In genomic region chr8:76901430-76902204, GRCm38 (mm10) we compare ENCODE assay signal across 8 mouse cellular contexts. TPM values are rescaled to one million over a fixed set of nuclear protein-coding genes. Genes with fewer than 3 reads are reported as not detected.
A peak's percentile ranks its signal among the peaks of the same experiment; 100 is the strongest.
DNase-seq lines count a peak whose midpoint lies in the region; ATAC-seq and TF ChIP-seq lines count a peak whose summit lies in the region.

No protein-coding gene starts in this region.

- peak; percentile 72 to 89 for TF ChIP-seq POLR2A in MEL (IDR thresholded peaks at IDR 0.05; ENCODE audit: control insufficient read depth in 1 of 2, insufficient read depth in 1 of 2, low read depth in 1 of 2, low read length in 2 of 2, poor library complexity in 1 of 2)
- peak; percentile 92 for TF ChIP-seq POLR2A in cerebellum, adult 2 months (IDR thresholded peaks at IDR 0.05; ENCODE audit: borderline replicate concordance, insufficient read depth, low read length)
- peak; percentile 99 for TF ChIP-seq POLR2A in lung, adult 2 months (IDR thresholded peaks at IDR 0.05; ENCODE audit: borderline replicate concordance, extremely low read depth, low read depth, low read length)

- H3K4me2 ChIP-seq in neural tube, embryonic 15.5 days = peak overlapping the region; percentile 100

- TF ChIP-seq RAD21 in MEL (IDR thresholded peaks at IDR 0.05; ENCODE audit: low read depth, low read length) = no peak

- TF ChIP-seq CTCF in MEL (IDR thresholded peaks at IDR 0.05 in 2 of 3, conservative IDR thresholded peaks at IDR 0.05 in 1 of 3; ENCODE audit: control insufficient read depth in 1 of 3, insufficient read depth in 1 of 3, low read depth in 2 of 3, low read length in 3 of 3, poor library complexity in 1 of 3, severe bottlenecking in 1 of 3) = no peak
- no peak for TF ChIP-seq CTCF in cerebellum, adult 2 months (IDR thresholded peaks at IDR 0.05; ENCODE audit: borderline replicate concordance, insufficient read depth, low read depth, low read length)
- no peak for TF ChIP-seq CTCF in layer of hippocampus, adult 2 months (conservative IDR thresholded peaks at IDR 0.05)
- no peak for TF ChIP-seq CTCF in lung, adult 2 months (IDR thresholded peaks at IDR 0.05; ENCODE audit: insufficient read depth, low read length)

- H3K27me3 ChIP-seq in MEL (ENCODE audit: control insufficient read depth in 1 of 2, insufficient read depth in 2 of 2, low read length in 2 of 2) = no peaks in the 10 kb centered on the region; a peak in 1 of 4 replicates
- no peaks in the 10 kb centered on the region for H3K27me3 ChIP-seq in cerebellum, adult 2 months (ENCODE audit: control insufficient read depth, insufficient read depth, low read length)
- peaks cover 18% of the 10 kb centered on the region for H3K27me3 ChIP-seq in neural tube, embryonic 15.5 days (replicated peaks)

- peak overlapping the region; percentile 71 for H3K9ac ChIP-seq in MEL (ENCODE audit: control insufficient read depth, low read depth, low read length, poor library complexity, severe bottlenecking)
- H3K9ac ChIP-seq in neural tube, embryonic 15.5 days (replicated peaks) = peak overlapping the region; percentile 62

- H3K4me1 ChIP-seq in MEL (ENCODE audit: control insufficient read depth in 1 of 2, insufficient read depth in 2 of 2, low read length in 2 of 2) = peaks cover 0 to 3% of the 10 kb centered on the region in 2 experiments; a peak in 2 of 4 replicates
- no peaks in the 10 kb centered on the region for H3K4me1 ChIP-seq in cerebellum, adult 2 months (ENCODE audit: control insufficient read depth, insufficient read depth, low read length)
- H3K4me1 ChIP-seq in lung, adult 2 months (ENCODE audit: control insufficient read depth, insufficient read depth, low read length) = 0 out of 2 replicates have a peak, but pooled peaks cover 2% of the 10 kb centered on the region
- peaks cover 35% of the 10 kb centered on the region for H3K4me1 ChIP-seq in neural tube, embryonic 15.5 days

- TF ChIP-seq EP300 in MEL (IDR thresholded peaks at IDR 0.05; ENCODE audit: low read depth in 1 of 2, low read length in 2 of 2) = no peak

- no peak overlapping the region for H3K27ac ChIP-seq in MEL (ENCODE audit: control insufficient read depth, low read depth, low read length)
- H3K27ac ChIP-seq in cerebellum, adult 2 months (ENCODE audit: insufficient read depth, low read length) = peak overlapping the region; percentile 39
- peak overlapping the region; percentile 99 for H3K27ac ChIP-seq in layer of hippocampus, adult 2 months
- no peak overlapping the region for H3K27ac ChIP-seq in neural tube, embryonic 15.5 days (replicated peaks)

- H3K36me3 ChIP-seq in MEL (ENCODE audit: control insufficient read depth in 1 of 2, insufficient read depth in 2 of 2, low read length in 2 of 2) = peaks cover 0 to 8% of the 10 kb centered on the region in 2 experiments; a peak in 2 of 4 replicates
- H3K36me3 ChIP-seq in neural tube, embryonic 15.5 days = no peaks in the 10 kb centered on the region

- H3K79me2 ChIP-seq in MEL (ENCODE audit: control insufficient read depth, insufficient read depth, low read length, poor library complexity) = no peaks in the 10 kb centered on the region

- peak; percentile 93 for ATAC-seq in neural tube, embryonic 15.5 days (ENCODE audit: low FRiP score)

- H3K4me3 ChIP-seq in MEL (ENCODE audit: control insufficient read depth in 1 of 2, insufficient read depth in 1 of 2, low read depth in 2 of 2, low read length in 2 of 2) = peak overlapping the region; percentile 72 to 81
- H3K4me3 ChIP-seq in cerebellum, adult 2 months (replicated peaks; ENCODE audit: insufficient read depth, low read depth, low read length) = peak overlapping the region; percentile 80
- H3K4me3 ChIP-seq in layer of hippocampus, adult 2 months = peak overlapping the region; percentile 66
- H3K4me3 ChIP-seq in lung, adult 2 months (replicated peaks; ENCODE audit: extremely low read depth, low read depth, low read length) = peak overlapping the region; percentile 93
- H3K4me3 ChIP-seq in neural tube, embryonic 15.5 days (replicated peaks) = peak overlapping the region; percentile 69

- no peaks in the 10 kb centered on the region for H3K9me3 ChIP-seq in MEL (replicated peaks; ENCODE audit: insufficient read depth, low read length)
- no peaks in the 10 kb centered on the region for H3K9me3 ChIP-seq in neural tube, embryonic 15.5 days (replicated peaks)

- WGBS in cerebellum, adult 2 months = under 1% methylated on average over 41 of the region's 41 CpGs
- WGBS in lung, adult 2 months = under 1% methylated on average over 41 of the region's 41 CpGs
- WGBS in neural tube, embryonic 15.5 days = under 1% methylated on average over 41 of the region's 41 CpGs

- DNase-seq in MEL (ENCODE audit: low read depth, low spot score) = peak; percentile 98
- DNase-seq in cerebellum, adult 2 months = peak; percentile 98
- DNase-seq in forelimb bud, embryonic 11.5 days (ENCODE audit: low read depth, low spot score) = peak; percentile 94
- peak; percentile 97 for DNase-seq in heart, postnatal 4 days
- DNase-seq in layer of hippocampus, adult 2 months (ENCODE audit: low spot score in 2 of 2) = peak; percentile 95 to 98
- peak; percentile 95 for DNase-seq in lung, adult 2 months
- peak; percentile 95 for DNase-seq in testis, postnatal 10 days (ENCODE audit: low spot score)

TF ChIP-seq in MEL, 35 proteins besides CTCF, POLR2A, EP300 and RAD21:
- TF ChIP-seq GATA1 (IDR thresholded peaks at IDR 0.05; ENCODE audit: low read depth, low read length) (no peak), ZNF384 (IDR thresholded peaks at IDR 0.05; ENCODE audit: low read depth, low read length) (peak; percentile 90), MYC (IDR thresholded peaks at IDR 0.05; ENCODE audit: low read depth, low read length) (0 out of 2 replicates have a peak, but pooled peaks have one; percentile 21), BHLHE40 (IDR thresholded peaks at IDR 0.05; ENCODE audit: borderline replicate concordance, low read depth, low read length) (no peak), MYB (IDR thresholded peaks at IDR 0.05; ENCODE audit: low read depth, low read length) (no peak), MAX (IDR thresholded peaks at IDR 0.05; ENCODE audit: low read length) (peak; percentile 82), KAT2A (conservative IDR thresholded peaks at IDR 0.05; ENCODE audit: low read depth, low read length) (no peak; the same call in 1 of the 2 replicates), NELFE (IDR thresholded peaks at IDR 0.05; ENCODE audit: low read depth, low read length) (peak; percentile 75), E2F4 (IDR thresholded peaks at IDR 0.05; ENCODE audit: borderline replicate concordance, low read depth, low read length) (no peak), MAFK (IDR thresholded peaks at IDR 0.05; ENCODE audit: borderline replicate concordance, low read depth, low read length) (no peak), ZKSCAN1 (IDR thresholded peaks at IDR 0.05; ENCODE audit: low read depth, low read length) (no peak), SIN3A (IDR thresholded peaks at IDR 0.05; ENCODE audit: low read length) (peak; percentile 82), ELF1 (IDR thresholded peaks at IDR 0.05; ENCODE audit: low read depth, low read length) (0 out of 2 replicates have a peak, but pooled peaks have one; percentile 40), USF2 (IDR thresholded peaks at IDR 0.05; ENCODE audit: borderline replicate concordance in 1 of 2, insufficient read depth in 1 of 2, low read depth in 1 of 2, low read length in 2 of 2) (peak; percentile 15 to 77; a peak in 2 of 4 replicates), TBP (IDR thresholded peaks at IDR 0.05; ENCODE audit: low read depth, low read length) (peak; percentile 92), POLR2AphosphoS2 (IDR thresholded peaks at IDR 0.05; ENCODE audit: low read length) (peak; percentile 73; the same call in 1 of the 2 replicates), ZMIZ1 (IDR thresholded peaks at IDR 0.05; ENCODE audit: low read depth, low read length) (peak; percentile 74; the same call in 1 of the 2 replicates), TCF12 (IDR thresholded peaks at IDR 0.05; ENCODE audit: low read depth, low read length) (peak; percentile 68), GABPA (IDR thresholded peaks at IDR 0.05; ENCODE audit: low read depth, low read length) (no peak), USF1 (IDR thresholded peaks at IDR 0.05; ENCODE audit: low read depth, low read length) (peak; percentile 95), ETS1 (IDR thresholded peaks at IDR 0.05; ENCODE audit: low read depth, low read length) (no peak), HCFC1 (IDR thresholded peaks at IDR 0.05; ENCODE audit: low read depth, low read length) (peak; percentile 76), CHD2 (IDR thresholded peaks at IDR 0.05; ENCODE audit: low read length) (peak; percentile 63; the same call in 1 of the 2 replicates), ZC3H11A (IDR thresholded peaks at IDR 0.05; ENCODE audit: low read depth, low read length) (no peak), MXI1 (IDR thresholded peaks at IDR 0.05; ENCODE audit: low read depth, low read length) (peak; percentile 68; the same call in 1 of the 2 replicates)

RNA-seq across cellular contexts. Expression of gene Nr3c2, which starts 2.4 kb away (rescaled TPM):
- total RNA-seq in MEL (2012; rRNA removed) = 1.0 and 1.3 TPM in 2 replicates
- 1 to 10 TPM in 1 of 2 experiments, not detected in 1; 1.5 TPM for polyA plus RNA-seq in MEL (2012; ENCODE audit: insufficient read depth in 1 of 2, insufficient read length in 2 of 2, low read depth in 1 of 2, low replicate concordance in 2 of 2, missing spikeins in 1 of 2)
- 11.7 and 11.8 TPM in 2 replicates for polyA plus RNA-seq in cerebellum, adult 2 months (2012; rRNA removed)
- 10 to 100 TPM; 10.3 to 13.8 TPM for total RNA-seq in heart, postnatal 4 days (2021)
- 100 to 1,000 TPM; 153 to 168 TPM for total RNA-seq in layer of hippocampus, adult 2 months (2021)
- 5.8 and 6.3 TPM in 2 replicates for polyA plus RNA-seq in lung, adult 2 months (2012; rRNA removed)
- polyA plus RNA-seq in neural tube, embryonic 15.5 days (2015; fragmentation: Nextera tagmentation; extraction: Ambion mirVana) = 5.5 and 8.5 TPM in 2 replicates

Comparison
In these comparisons a context has a peak if more than half of its experiments do, and no peak if none do; other contexts are left out.
1. H3K27ac ChIP-seq: peak in cerebellum, adult 2 months (single experiment) and layer of hippocampus, adult 2 months (single experiment); none in MEL (single experiment) and neural tube, embryonic 15.5 days (single experiment).
2. Peak in every context shown above with its lines, with median percentiles within 50 percentile points of each other: DNase-seq, H3K4me3 ChIP-seq and POLR2A ChIP-seq.